Mouse (Mus musculus): ENCODE measurements around the gene Nudt3.

GRCm38 (mm10) chr17:27621161-27621560 lies 2.1 kb downstream of the Nudt3 start:
- TF ChIP-seq POLR2A (IDR thresholded peaks at IDR 0.05; ENCODE audit: insufficient read length, low read depth), result no peak
- TF ChIP-seq TCF3 (IDR thresholded peaks at IDR 0.05; ENCODE audit: insufficient read length, low read depth), result no peak
